Mouse (Mus musculus): ENCODE data around the gene Maff. TPM values are rescaled to one million over a fixed set of nuclear protein-coding genes. Genes with fewer than 3 reads are reported as not detected.
A peak's percentile ranks its signal among the peaks of the same experiment; 100 is the strongest.

Gene Maff
- polyA plus RNA-seq, 1 experiment from 2014 or later, result 1.0 TPM

DNA sequence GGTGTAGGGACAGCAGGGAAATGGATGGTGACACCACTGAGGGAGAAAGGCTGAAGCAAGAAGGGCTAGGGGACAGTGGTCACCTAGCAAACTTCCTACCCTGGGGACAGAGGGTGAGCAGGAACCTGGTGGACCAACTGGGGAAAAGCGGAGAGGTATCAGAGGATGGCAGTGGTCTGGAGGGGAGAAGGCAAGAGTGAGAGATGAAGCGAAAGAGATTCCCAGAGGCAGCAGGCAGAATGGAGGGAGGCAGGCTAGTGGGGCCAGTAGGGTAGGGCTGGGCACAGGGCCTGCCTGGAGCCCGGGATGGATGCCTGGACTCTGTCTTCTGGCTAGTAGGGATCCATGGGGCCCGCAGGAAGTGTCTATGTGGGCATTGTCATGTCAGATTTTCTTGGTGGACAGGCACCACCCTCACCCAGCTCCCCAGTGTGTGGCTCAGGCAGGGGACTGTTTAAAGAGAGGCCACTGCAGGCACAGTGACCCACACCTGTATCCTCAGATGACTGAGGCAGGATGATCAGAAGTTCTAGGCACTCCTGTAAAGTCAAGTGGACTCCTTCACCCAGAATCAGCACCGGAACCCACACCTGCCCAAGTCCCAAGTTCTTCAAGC lies 7.4 kb downstream of the Maff start:
- H3K4me3 ChIP-seq (replicated peaks; ENCODE audit: low read depth, low read length), result no peak overlapping the region
- H3K9ac ChIP-seq (replicated peaks; ENCODE audit: low read length), result no peak overlapping the region
- H3K27ac ChIP-seq (replicated peaks; ENCODE audit: low read depth, low read length), result no peak overlapping the region
- no peak overlapping the region for H3K4me2 ChIP-seq (ENCODE audit: low read length)
- H3K27me3 ChIP-seq (ENCODE audit: control insufficient read depth, insufficient read depth, low read length), result peaks cover 24% of the 10 kb centered on the region
- 91% methylated on average over 5 of the region's 5 CpGs for WGBS
- peaks cover 9% of the 10 kb centered on the region; the same call in 1 of the 2 replicates for H3K4me1 ChIP-seq (ENCODE audit: control insufficient read depth, insufficient read depth, low read length)
- ATAC-seq (ENCODE audit: low FRiP score, low TSS enrichment) (no peak), DNase-seq (no peak)
- no peaks in the 10 kb centered on the region for H3K36me3 ChIP-seq (ENCODE audit: control insufficient read depth, insufficient read depth, low read length)
- no peaks in the 10 kb centered on the region for H3K9me3 ChIP-seq (ENCODE audit: control insufficient read depth, low read length)

DNA sequence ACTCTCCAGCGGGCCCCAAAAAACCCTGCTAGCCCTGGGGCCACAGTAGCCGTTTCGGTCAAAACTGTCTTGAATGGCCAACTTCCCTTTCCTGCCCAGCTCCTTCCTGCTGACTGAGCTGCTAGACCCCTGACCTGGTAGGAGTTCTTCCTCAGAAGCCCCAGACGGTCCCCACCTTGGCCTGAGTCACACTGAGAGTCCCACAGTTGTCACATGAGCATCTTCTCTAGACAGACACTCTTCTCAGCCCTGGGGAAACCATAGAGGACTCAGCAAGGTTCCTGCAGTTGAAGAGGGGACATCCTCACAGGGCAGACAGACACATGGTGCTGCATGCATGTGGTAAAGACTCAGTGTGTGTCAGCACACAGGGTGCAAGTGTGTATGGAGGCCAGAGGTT lies 8.2 kb downstream of the Maff start:
- H3K9me3 ChIP-seq (ENCODE audit: control insufficient read depth, low read length), result no peaks in the 10 kb centered on the region
- no peak for ATAC-seq (ENCODE audit: low FRiP score, low TSS enrichment)
- DNase-seq, result no peak
- peaks cover 9% of the 10 kb centered on the region; the same call in 1 of the 2 replicates for H3K4me1 ChIP-seq (ENCODE audit: control insufficient read depth, insufficient read depth, low read length)
- peaks cover 24% of the 10 kb centered on the region for H3K27me3 ChIP-seq (ENCODE audit: control insufficient read depth, insufficient read depth, low read length)
- no peak overlapping the region for H3K27ac ChIP-seq (replicated peaks; ENCODE audit: low read depth, low read length)
- H3K4me2 ChIP-seq (ENCODE audit: low read length), result no peak overlapping the region
- no peaks in the 10 kb centered on the region for H3K36me3 ChIP-seq (ENCODE audit: control insufficient read depth, insufficient read depth, low read length)
- no peak overlapping the region for H3K4me3 ChIP-seq (replicated peaks; ENCODE audit: low read depth, low read length)
- no peak overlapping the region for H3K9ac ChIP-seq (replicated peaks; ENCODE audit: low read length)
- WGBS, result 87% methylated on average over 4 of the region's 4 CpGs

DNA sequence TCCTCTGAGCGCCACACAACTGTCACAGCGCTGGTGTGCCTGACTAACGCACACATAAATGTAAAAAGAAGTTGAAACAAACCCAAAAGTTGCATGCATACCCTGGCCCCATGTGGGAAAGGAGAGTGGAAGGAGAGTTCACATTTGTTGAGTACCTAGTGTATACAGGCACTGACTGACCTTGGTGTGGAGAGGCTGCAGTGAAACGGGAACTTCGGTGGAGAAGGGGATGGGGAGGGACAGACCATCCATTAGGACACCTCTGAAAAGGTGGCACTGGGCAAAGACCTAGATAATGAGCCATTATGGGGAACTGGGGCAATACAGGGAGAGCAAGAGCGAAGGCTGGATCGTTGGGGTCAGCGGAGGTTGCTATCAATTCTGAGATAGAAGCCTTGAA lies 10.1 kb downstream of the Maff start:
- H3K9ac ChIP-seq (replicated peaks; ENCODE audit: low read length), result no peak overlapping the region
- peaks cover 8% of the 10 kb centered on the region for H3K36me3 ChIP-seq (ENCODE audit: control insufficient read depth, insufficient read depth, low read length)
- H3K27me3 ChIP-seq (ENCODE audit: control insufficient read depth, insufficient read depth, low read length), result peaks cover 24% of the 10 kb centered on the region
- peaks cover 9% of the 10 kb centered on the region; the same call in 1 of the 2 replicates for H3K4me1 ChIP-seq (ENCODE audit: control insufficient read depth, insufficient read depth, low read length)
- no peak for DNase-seq
- H3K4me3 ChIP-seq (replicated peaks; ENCODE audit: low read depth, low read length), result no peak overlapping the region
- H3K9me3 ChIP-seq (ENCODE audit: control insufficient read depth, low read length), result no peaks in the 10 kb centered on the region
- no peak for ATAC-seq (ENCODE audit: low FRiP score, low TSS enrichment)
- WGBS, result 85% methylated on average over 8 of the region's 8 CpGs
- H3K27ac ChIP-seq (replicated peaks; ENCODE audit: low read depth, low read length), result no peak overlapping the region
- H3K4me2 ChIP-seq (ENCODE audit: low read length), result peak overlapping the region; percentile 95

DNA sequence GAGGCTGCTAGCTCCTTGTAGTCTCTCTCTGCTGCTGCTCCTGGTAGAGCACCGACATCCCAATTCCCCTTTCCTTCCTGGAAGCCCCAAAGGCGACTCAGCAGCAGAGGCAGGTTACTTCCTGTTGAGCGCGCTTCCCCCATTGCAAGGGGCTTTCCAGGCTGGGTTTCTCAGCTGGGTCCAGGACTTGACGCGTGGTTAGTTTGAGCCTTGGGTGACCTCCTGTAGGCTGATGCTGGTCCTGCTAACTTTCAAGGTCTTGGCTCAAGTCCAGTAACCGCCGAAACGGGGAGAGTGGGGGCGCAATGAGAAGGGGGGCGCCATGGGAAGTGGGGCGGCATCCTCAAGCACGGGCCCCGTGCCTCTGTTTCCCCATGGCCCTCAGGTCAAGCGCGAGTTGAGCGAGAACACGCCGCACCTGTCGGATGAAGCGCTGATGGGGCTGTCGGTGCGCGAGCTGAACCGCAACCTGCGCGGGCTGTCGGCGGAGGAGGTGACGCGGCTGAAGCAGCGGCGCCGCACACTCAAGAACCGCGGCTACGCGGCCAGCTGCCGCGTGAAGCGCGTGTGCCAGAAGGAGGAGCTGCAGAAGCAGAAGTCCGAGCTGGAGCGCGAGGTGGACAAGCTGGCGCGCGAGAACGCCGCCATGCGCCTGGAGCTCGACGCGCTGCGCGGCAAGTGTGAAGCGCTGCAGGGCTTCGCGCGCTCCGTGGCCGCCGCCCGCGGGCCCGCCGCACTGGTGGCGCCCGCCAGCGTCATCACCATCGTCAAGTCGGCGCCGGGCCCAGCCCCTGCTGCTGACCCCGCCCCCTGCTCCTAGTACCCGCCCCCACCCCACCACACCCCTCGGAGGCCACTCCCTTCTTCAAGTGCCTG lies 10.9 kb downstream of the Maff start:
- Histone ChIP-seq H3K27ac (replicated peaks; ENCODE audit: low read depth, low read length) (no peak overlapping the region), H3K9ac (replicated peaks; ENCODE audit: low read length) (peak overlapping the region; percentile 53), H3K27me3 (ENCODE audit: control insufficient read depth, insufficient read depth, low read length) (peaks cover 24% of the 10 kb centered on the region), H3K36me3 (ENCODE audit: control insufficient read depth, insufficient read depth, low read length) (peaks cover 16% of the 10 kb centered on the region), H3K4me2 (ENCODE audit: low read length) (peak overlapping the region; percentile 95), H3K9me3 (ENCODE audit: control insufficient read depth, low read length) (no peaks in the 10 kb centered on the region), H3K4me1 (ENCODE audit: control insufficient read depth, insufficient read depth, low read length) (peaks cover 9% of the 10 kb centered on the region; the same call in 1 of the 2 replicates), H3K4me3 (replicated peaks; ENCODE audit: low read depth, low read length) (peak overlapping the region; percentile 44)
- ATAC-seq (ENCODE audit: low FRiP score, low TSS enrichment) (peak; percentile 72), DNase-seq (peak; percentile 84)
- under 1% methylated on average over 77 of the region's 77 CpGs for WGBS

DNA sequence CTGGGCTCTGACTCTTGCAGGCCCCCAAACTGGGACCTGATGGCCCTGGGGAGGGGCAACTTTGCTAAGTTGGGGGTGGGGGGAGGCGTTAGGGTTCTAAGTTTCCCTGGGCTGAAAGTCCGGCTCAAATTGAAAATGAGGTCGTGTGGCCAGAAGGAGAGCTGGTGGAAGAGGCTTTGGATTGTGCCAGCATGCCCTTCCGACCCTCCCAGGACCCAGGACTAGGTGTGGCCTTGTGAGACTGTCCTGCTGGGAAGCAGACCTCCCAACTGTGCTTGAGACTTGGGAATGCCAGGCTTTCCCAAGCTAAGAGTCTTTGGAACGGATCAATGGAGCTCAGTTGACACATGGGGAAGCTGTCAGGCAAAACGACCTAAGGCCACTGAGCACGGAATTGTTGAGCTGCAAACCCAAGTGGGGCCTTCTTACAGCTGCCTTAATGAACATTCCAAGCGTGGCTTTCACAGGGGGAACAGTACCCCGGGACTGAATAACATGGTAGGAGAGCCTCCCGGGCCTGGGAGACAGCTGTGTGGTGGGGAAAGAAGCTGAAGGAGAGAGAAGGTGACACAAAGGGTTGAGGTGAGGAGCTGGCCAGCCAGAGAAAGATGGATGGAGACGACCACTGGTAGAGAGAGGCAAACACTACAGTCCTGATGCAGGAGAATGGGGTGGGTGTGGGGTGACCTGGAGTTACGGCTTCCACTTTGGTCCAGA lies 11.7 kb downstream of the Maff start:
- H3K9me3 ChIP-seq (ENCODE audit: control insufficient read depth, low read length), result no peaks in the 10 kb centered on the region
- 29% methylated on average over 12 of the region's 12 CpGs for WGBS
- H3K4me1 ChIP-seq (ENCODE audit: control insufficient read depth, insufficient read depth, low read length), result peaks cover 9% of the 10 kb centered on the region; the same call in 1 of the 2 replicates
- peak overlapping the region; percentile 95 for H3K4me2 ChIP-seq (ENCODE audit: low read length)
- ATAC-seq (ENCODE audit: low FRiP score, low TSS enrichment), result no peak
- no peak overlapping the region; the same call in 1 of the 2 replicates for H3K9ac ChIP-seq (replicated peaks; ENCODE audit: low read length)
- peak overlapping the region; percentile 44; the same call in 1 of the 2 replicates for H3K4me3 ChIP-seq (replicated peaks; ENCODE audit: low read depth, low read length)
- peaks cover 24% of the 10 kb centered on the region for H3K36me3 ChIP-seq (ENCODE audit: control insufficient read depth, insufficient read depth, low read length)
- DNase-seq, result no peak
- H3K27me3 ChIP-seq (ENCODE audit: control insufficient read depth, insufficient read depth, low read length), result peaks cover 24% of the 10 kb centered on the region
- no peak overlapping the region for H3K27ac ChIP-seq (replicated peaks; ENCODE audit: low read depth, low read length)

DNA sequence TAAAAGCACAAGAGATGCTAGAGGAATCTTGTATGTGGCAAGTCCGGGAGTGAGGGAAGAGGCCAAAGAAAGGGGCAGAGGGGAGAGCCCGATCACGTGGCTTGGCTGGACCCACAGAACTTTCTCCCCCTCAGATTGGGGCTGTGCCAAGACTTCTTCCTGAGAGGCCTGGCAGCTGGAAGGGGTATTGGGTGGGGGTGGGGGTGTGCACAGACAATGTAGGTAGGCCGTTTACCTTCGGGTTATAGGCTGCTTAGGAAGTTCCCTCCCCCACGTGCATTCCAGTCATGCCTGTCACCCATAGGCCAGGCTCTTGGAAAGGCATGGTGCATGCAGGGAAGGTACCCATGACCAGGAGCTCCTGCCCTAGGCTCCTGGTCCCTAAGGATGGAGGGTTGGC lies 13.5 kb downstream of the Maff start:
- Histone ChIP-seq H3K4me2 (ENCODE audit: low read length) (no peak overlapping the region), H3K27me3 (ENCODE audit: control insufficient read depth, insufficient read depth, low read length) (peaks cover 24% of the 10 kb centered on the region), H3K9me3 (ENCODE audit: control insufficient read depth, low read length) (no peaks in the 10 kb centered on the region), H3K4me1 (ENCODE audit: control insufficient read depth, insufficient read depth, low read length) (peaks cover 9% of the 10 kb centered on the region; the same call in 1 of the 2 replicates), H3K4me3 (replicated peaks; ENCODE audit: low read depth, low read length) (no peak overlapping the region), H3K27ac (replicated peaks; ENCODE audit: low read depth, low read length) (no peak overlapping the region), H3K36me3 (ENCODE audit: control insufficient read depth, insufficient read depth, low read length) (peaks cover 42% of the 10 kb centered on the region), H3K9ac (replicated peaks; ENCODE audit: low read length) (no peak overlapping the region)
- DNase-seq (no peak), ATAC-seq (ENCODE audit: low FRiP score, low TSS enrichment) (no peak)
- 38% methylated on average over 6 of the region's 6 CpGs for WGBS

DNA sequence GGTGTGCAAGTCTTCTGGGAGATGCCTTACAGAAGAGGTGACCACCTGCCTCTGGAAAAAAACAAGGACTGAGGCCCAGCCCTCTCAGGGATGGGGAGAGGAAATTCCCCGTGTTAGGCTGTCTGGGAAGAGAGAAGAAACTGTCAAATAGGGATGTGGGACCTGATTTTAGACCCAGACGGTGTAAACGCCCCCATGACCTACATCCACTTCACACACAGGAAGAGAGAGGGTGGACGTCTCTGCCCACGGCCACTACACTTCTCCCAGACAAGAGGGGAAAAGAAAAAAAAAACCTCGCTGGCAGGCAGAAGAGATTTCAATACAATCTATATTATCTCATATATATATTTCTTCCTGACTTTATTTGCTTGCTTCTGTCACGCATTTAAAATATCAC lies 13.9 kb downstream of the Maff start:
- peaks cover 9% of the 10 kb centered on the region; the same call in 1 of the 2 replicates for H3K4me1 ChIP-seq (ENCODE audit: control insufficient read depth, insufficient read depth, low read length)
- H3K36me3 ChIP-seq (ENCODE audit: control insufficient read depth, insufficient read depth, low read length), result peaks cover 47% of the 10 kb centered on the region
- no peak overlapping the region for H3K4me3 ChIP-seq (replicated peaks; ENCODE audit: low read depth, low read length)
- H3K4me2 ChIP-seq (ENCODE audit: low read length), result no peak overlapping the region
- no peak overlapping the region; the same call in 1 of the 2 replicates for H3K9ac ChIP-seq (replicated peaks; ENCODE audit: low read length)
- no peak overlapping the region for H3K27ac ChIP-seq (replicated peaks; ENCODE audit: low read depth, low read length)
- H3K9me3 ChIP-seq (ENCODE audit: control insufficient read depth, low read length), result no peaks in the 10 kb centered on the region
- ATAC-seq (ENCODE audit: low FRiP score, low TSS enrichment), result no peak
- peaks cover 24% of the 10 kb centered on the region for H3K27me3 ChIP-seq (ENCODE audit: control insufficient read depth, insufficient read depth, low read length)
- 73% methylated on average over 7 of the region's 7 CpGs for WGBS
- no peak for DNase-seq

DNA sequence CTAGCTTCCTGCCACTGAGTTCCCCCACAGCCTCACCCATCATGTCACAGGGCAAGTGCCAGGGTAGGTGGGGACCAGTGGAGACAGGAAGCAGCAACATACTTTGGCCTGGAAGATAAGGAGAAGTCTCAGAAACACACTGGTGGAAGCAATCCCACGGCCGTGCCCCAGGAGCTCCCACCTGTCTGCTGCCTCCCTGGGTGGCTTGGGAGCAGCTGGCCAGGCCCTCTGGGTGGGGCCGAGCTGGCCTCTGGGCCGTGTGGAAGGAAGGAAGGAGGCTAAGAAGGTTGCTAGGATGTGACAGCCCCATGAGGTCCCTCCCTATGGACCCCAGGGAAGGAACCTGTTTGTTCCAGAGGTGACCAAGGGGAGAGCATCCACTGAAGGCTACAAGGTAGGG lies 14.6 kb downstream of the Maff start:
- H3K27me3 ChIP-seq (ENCODE audit: control insufficient read depth, insufficient read depth, low read length), result peaks cover 20% of the 10 kb centered on the region
- H3K4me2 ChIP-seq (ENCODE audit: low read length), result no peak overlapping the region
- no peak overlapping the region for H3K9ac ChIP-seq (replicated peaks; ENCODE audit: low read length)
- H3K9me3 ChIP-seq (ENCODE audit: control insufficient read depth, low read length), result no peaks in the 10 kb centered on the region
- H3K27ac ChIP-seq (replicated peaks; ENCODE audit: low read depth, low read length), result no peak overlapping the region
- DNase-seq (no peak), ATAC-seq (ENCODE audit: low FRiP score, low TSS enrichment) (no peak)
- 75% methylated on average over 4 of the region's 4 CpGs for WGBS
- peaks cover 9% of the 10 kb centered on the region; the same call in 1 of the 2 replicates for H3K4me1 ChIP-seq (ENCODE audit: control insufficient read depth, insufficient read depth, low read length)
- H3K36me3 ChIP-seq (ENCODE audit: control insufficient read depth, insufficient read depth, low read length), result peaks cover 53% of the 10 kb centered on the region
- H3K4me3 ChIP-seq (replicated peaks; ENCODE audit: low read depth, low read length), result no peak overlapping the region

Measured in midbrain, embryonic 14.5 days (tissue).